Mouse (Mus musculus) liver, postnatal 0 days (tissue): ENCODE measurements at regions not wholly inside any gene's neighbourhood (a gene's known extent, or its start where the extent isn't known, plus 50 kb on each side); places are given as distances from the start of the nearest gene placed in this dataset.

Source experiments
- CTCF ChIP-seq: sonication (generic); IDR thresholded peaks from 2 replicates; pipeline ENCODE4 v1.5.1; 2016; ENCODE audit warnings: antibody characterized with exemption, low read depth
- EP300 ChIP-seq: IDR thresholded peaks from 2 replicates; pipeline ENCODE4 v1.6.1; 2016; ENCODE audit warnings: antibody characterized with exemption, low read depth, mild to moderate bottlenecking

DNA sequence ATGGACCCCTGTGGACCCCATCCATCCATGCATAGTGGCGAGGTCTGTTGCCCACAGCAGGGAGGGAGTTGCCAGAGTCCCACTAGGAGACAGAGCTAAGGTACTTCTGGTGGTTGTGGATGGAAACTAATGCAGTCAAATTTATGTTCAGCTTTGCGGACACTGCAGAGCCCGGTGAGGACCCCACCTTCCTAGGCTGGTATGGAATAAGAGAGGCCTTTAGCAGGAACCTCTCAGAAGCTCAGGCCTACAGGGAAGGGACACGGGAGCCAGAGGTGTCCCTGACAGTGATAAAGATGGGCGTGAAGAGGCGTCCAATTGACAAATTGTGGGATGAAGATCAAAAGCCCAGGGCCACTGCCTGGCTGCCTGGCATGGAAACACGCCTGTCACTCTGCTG lies 100.8 kb upstream of the Irx4 start:
- no peak for TF ChIP-seq CTCF
- no peak for TF ChIP-seq EP300
